Mouse (Mus musculus) midbrain, postnatal 0 days (tissue): ENCODE measurements around the gene Xpo6. TPM values are rescaled to one million over a fixed set of nuclear protein-coding genes. Genes with fewer than 3 reads are reported as not detected.

Source experiments
- ATAC-seq: fragments of 200-750 bp; cut with Nextera tagmentation; 2 replicates; pipeline ENCODE4 v1.8.0; 2017; ENCODE audit warnings: moderate number of reproducible peaks, mild to moderate bottlenecking, moderate TSS enrichment, moderate library complexity; ENCODE audit not compliant: low FRiP score
- DNase-seq: peaks from one replicate; pipeline ENCODE4 v3.0.0-alpha.2; 2015; ENCODE audit warnings: low spot score
- H3K27ac ChIP-seq: fragments of 300-500 bp; sonication (generic); 2 replicates; pipeline ENCODE4 v1.5.1; 2014; ENCODE audit warnings: low read depth, mild to moderate bottlenecking, low read length, mixed read lengths
- H3K27me3 ChIP-seq: fragments of 300-500 bp; sonication (generic); 2 replicates; pipeline ENCODE4 v1.6.1; 2014; ENCODE audit warnings: low read length, control low read depth, mixed read lengths; ENCODE audit not compliant: insufficient read depth
- H3K36me3 ChIP-seq: fragments of 300-500 bp; sonication (generic); 2 replicates; pipeline ENCODE4 v1.6.1; 2014; ENCODE audit warnings: low read length, control low read depth, mixed read lengths; ENCODE audit not compliant: insufficient read depth
- H3K4me1 ChIP-seq: fragments of 300-500 bp; sonication (generic); 2 replicates; pipeline ENCODE4 v1.6.1; 2014; ENCODE audit warnings: mild to moderate bottlenecking, control low read depth, antibody characterized with exemption, low read length, mixed read lengths; ENCODE audit not compliant: insufficient read depth
- H3K4me2 ChIP-seq: fragments of 300-500 bp; sonication (generic); 2 replicates; pipeline ENCODE4 v1.6.1; 2014; ENCODE audit warnings: low read depth, mild to moderate bottlenecking, low read length, mixed read lengths; ENCODE audit not compliant: poor library complexity, severe bottlenecking
- H3K4me3 ChIP-seq: fragments of 300-500 bp; sonication (generic); 2 replicates; pipeline ENCODE4 v1.5.1; 2014; ENCODE audit warnings: low read depth, mild to moderate bottlenecking, low read length, moderate library complexity
- H3K9ac ChIP-seq: fragments of 300-500 bp; sonication (generic); replicated peaks from 2 replicates; pipeline ENCODE4 v1.6.1; 2014; ENCODE audit warnings: mild to moderate bottlenecking, low read length, moderate library complexity, mixed read lengths; ENCODE audit not compliant: poor library complexity, severe bottlenecking
- H3K9me3 ChIP-seq: fragments of 300-500 bp; sonication (generic); 2 replicates; pipeline ENCODE4 v1.6.1; 2016; ENCODE audit warnings: low read length, control low read depth
- CTCF ChIP-seq: IDR thresholded peaks from 2 replicates; pipeline ENCODE4 v1.5.1; 2016; ENCODE audit warnings: antibody characterized with exemption, mild to moderate bottlenecking
- WGBS: fragments of 180-500 bp; shearing (Covaris S2); extraction: QIAGEN DNeasy Blood & Tissue Kit; methylation state at CpG from one replicate; pipeline ENCODE4 v1.1.7; 2014; 5-methylcytosine and 5-hydroxymethylcytosine counted together
- polyA plus RNA-seq: library from polyadenylated mRNA; unstranded; fragments of >200 nt; fragmentation: Nextera tagmentation; extraction: Ambion mirVana; gene quantifications from 2 replicates; pipeline ENCODE4 v1.2.1, GENCODE M21; 2015
- total RNA-seq: library from RNA; depleted of rRNA; stranded (reverse); fragments of >200 nt; gene quantifications from 2 replicates; pipeline ENCODE4 v1.2.3, GENCODE M21; 2014

The Xpo6 gene
- total and polyA plus RNA-seq, 2 experiments from 2014 or later = 46.9 to 157 TPM

- 73% methylated on average over 6 of the region's 6 CpGs for WGBS
- Histone ChIP-seq H3K9me3 (no peaks in the 10 kb centered on the region), H3K4me2 (no peak overlapping the region), H3K4me1 (peaks cover 4% of the 10 kb centered on the region; the same call in 1 of the 2 replicates), H3K36me3 (no peaks in the 10 kb centered on the region), H3K27me3 (peaks cover 4% of the 10 kb centered on the region; the same call in 1 of the 2 replicates), H3K27ac (no peak overlapping the region), H3K4me3 (no peak overlapping the region), H3K9ac (no peak overlapping the region)
- ATAC-seq = no peak
- DNase-seq = no peak
- no peak for TF ChIP-seq CTCF
These were observed 44.0 kb upstream of the Xpo6 start for GRCm38 (mm10) chr7:126244168-126244750.

- Histone ChIP-seq H3K9ac (no peak overlapping the region), H3K4me2 (no peak overlapping the region), H3K4me1 (no peaks in the 10 kb centered on the region), H3K36me3 (no peaks in the 10 kb centered on the region), H3K9me3 (no peaks in the 10 kb centered on the region), H3K27me3 (no peaks in the 10 kb centered on the region), H3K4me3 (no peak overlapping the region), H3K27ac (no peak overlapping the region)
- DNase-seq (no peak), ATAC-seq (no peak)
- TF ChIP-seq CTCF = no peak
- 75% methylated on average over 14 of the region's 14 CpGs for WGBS
These were observed 40.6 kb upstream of the Xpo6 start for GRCm38 (mm10) chr7:126240814-126241360.

GRCm38 (mm10) chr7:126236794-126237192, 36.5 kb upstream of the Xpo6 start:
- Histone ChIP-seq H3K27me3 (no peaks in the 10 kb centered on the region), H3K4me2 (no peak overlapping the region), H3K4me1 (no peaks in the 10 kb centered on the region), H3K4me3 (no peak overlapping the region), H3K27ac (no peak overlapping the region), H3K9me3 (no peaks in the 10 kb centered on the region), H3K36me3 (no peaks in the 10 kb centered on the region), H3K9ac (no peak overlapping the region)
- ATAC-seq (no peak), DNase-seq (no peak)
- 81% methylated on average over 5 of the region's 5 CpGs for WGBS
- no peak for TF ChIP-seq CTCF

GRCm38 (mm10) chr7:126236083-126236793, 35.9 kb upstream of the Xpo6 start:
- Histone ChIP-seq H3K4me2 (no peak overlapping the region), H3K27me3 (no peaks in the 10 kb centered on the region), H3K9me3 (no peaks in the 10 kb centered on the region), H3K9ac (no peak overlapping the region), H3K27ac (no peak overlapping the region), H3K4me3 (no peak overlapping the region), H3K36me3 (no peaks in the 10 kb centered on the region), H3K4me1 (no peaks in the 10 kb centered on the region)
- ATAC-seq (no peak), DNase-seq (no peak)
- 66% methylated on average over 11 of the region's 11 CpGs for WGBS
- TF ChIP-seq CTCF = no peak

- no peak overlapping the region for H3K9ac ChIP-seq
- DNase-seq (no peak), ATAC-seq (no peak)
- H3K27ac ChIP-seq = no peak overlapping the region
- H3K4me1 ChIP-seq = no peaks in the 10 kb centered on the region
- H3K4me2 ChIP-seq = no peak overlapping the region
- no peaks in the 10 kb centered on the region for H3K9me3 ChIP-seq
- no peaks in the 10 kb centered on the region for H3K27me3 ChIP-seq
- 84% methylated on average over 3 of the region's 3 CpGs for WGBS
- no peaks in the 10 kb centered on the region for H3K36me3 ChIP-seq
- TF ChIP-seq CTCF = no peak
- H3K4me3 ChIP-seq = no peak overlapping the region
These were observed 34.3 kb upstream of the Xpo6 start for GRCm38 (mm10) chr7:126234611-126235010.

GRCm38 (mm10) chr7:126232345-126233071, 32.2 kb upstream of the Xpo6 start:
- Histone ChIP-seq H3K4me2 (no peak overlapping the region), H3K9me3 (no peaks in the 10 kb centered on the region), H3K4me3 (no peak overlapping the region), H3K9ac (no peak overlapping the region), H3K4me1 (no peaks in the 10 kb centered on the region), H3K27ac (no peak overlapping the region), H3K36me3 (no peaks in the 10 kb centered on the region), H3K27me3 (no peaks in the 10 kb centered on the region)
- TF ChIP-seq CTCF = no peak
- ATAC-seq (no peak), DNase-seq (no peak)
- 83% methylated on average over 7 of the region's 8 CpGs for WGBS
